Mouse (Mus musculus): ENCODE results near the gene H2-Aa. TPM values are rescaled to one million over a fixed set of nuclear protein-coding genes. Genes with fewer than 3 reads are reported as not detected.

The H2-Aa gene
- total RNA-seq, 2 experiments from 2014 or later: 0.66 to 1.2 TPM

DNA sequence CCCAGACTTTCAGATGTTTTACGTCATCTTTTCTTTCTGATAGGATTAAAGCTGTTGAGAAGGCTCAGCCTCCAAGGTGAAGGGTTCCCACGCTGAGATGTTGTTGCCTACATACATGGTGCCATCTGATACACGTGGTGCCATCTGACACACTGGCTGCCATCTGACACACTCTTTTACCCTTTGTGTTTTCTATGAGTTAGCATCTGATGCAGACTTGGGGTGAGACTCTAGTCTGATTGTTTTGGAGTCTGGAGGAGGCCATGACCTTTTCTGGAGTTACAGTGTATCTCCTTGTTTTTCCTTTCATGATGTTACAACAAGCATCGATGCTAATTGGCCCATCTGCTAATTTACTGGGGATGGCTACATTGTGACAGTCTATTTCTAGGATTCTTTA, 43.0 kb downstream of the H2-Aa start:
- TF ChIP-seq CTCF (conservative IDR thresholded peaks at IDR 0.05): no peak
- no peak overlapping the region for H3K4me3 ChIP-seq
- no peak overlapping the region for H3K27ac ChIP-seq
- no peak for DNase-seq (ENCODE audit: low spot score in 2 of 2)

DNA sequence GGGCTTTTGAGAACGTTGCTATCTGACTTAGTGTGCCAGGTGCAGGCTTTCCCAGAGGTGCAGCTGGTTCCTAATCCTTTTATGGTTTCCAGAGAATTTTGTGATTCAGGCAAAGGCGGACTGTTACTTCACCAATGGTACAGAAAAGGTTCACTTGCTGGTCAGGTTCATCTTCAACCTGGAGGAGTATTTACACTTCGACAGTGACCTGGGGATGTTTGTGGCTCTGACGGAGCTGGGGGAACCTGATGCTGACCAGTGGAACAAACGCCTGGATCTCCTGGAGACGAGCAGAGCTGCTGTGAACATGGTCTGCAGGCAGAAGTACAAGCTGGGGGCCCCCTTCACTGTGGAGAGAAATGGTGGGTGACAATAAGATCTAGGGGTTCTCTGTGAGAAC, 46.7 kb downstream of the H2-Aa start:
- no peak overlapping the region for H3K27ac ChIP-seq
- no peak for TF ChIP-seq CTCF (conservative IDR thresholded peaks at IDR 0.05)
- DNase-seq (ENCODE audit: low spot score in 2 of 2): no peak

DNA sequence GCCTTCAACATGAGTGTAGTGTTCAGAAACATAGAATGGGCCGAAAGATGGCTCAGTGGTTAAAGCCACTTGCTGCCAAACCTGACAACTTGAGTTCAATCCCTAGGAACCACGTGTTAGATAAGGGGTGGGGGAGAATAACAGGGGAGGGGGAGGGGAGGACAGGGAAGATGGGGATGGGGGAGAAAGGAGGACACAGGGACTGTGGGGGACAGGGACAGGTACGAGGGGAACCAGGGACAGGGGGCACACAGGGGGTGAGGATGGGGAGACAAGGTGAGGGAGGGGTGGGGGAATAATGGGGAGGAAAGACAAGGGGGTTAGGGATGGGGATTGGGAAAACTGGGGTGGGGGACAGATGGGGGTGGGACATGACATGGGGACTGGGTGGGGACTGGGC, 47.3 kb downstream of the H2-Aa start:
- no peak for DNase-seq (ENCODE audit: low spot score in 2 of 2)

More for the DNA sequence above, 46.7 kb downstream of the H2-Aa start:
- H3K4me3 ChIP-seq: no peak overlapping the region

GRCm38 (mm10) chr17:34239601-34240041, 48.0 kb downstream of the H2-Aa start:
- TF ChIP-seq CTCF (conservative IDR thresholded peaks at IDR 0.05): no peak
- no peak for DNase-seq (ENCODE audit: low spot score in 2 of 2)
- no peak overlapping the region for H3K4me3 ChIP-seq
- peak overlapping the region; percentile 53; the same call in 1 of the 2 replicates for H3K27ac ChIP-seq

More for the DNA sequence above, 47.3 kb downstream of the H2-Aa start:
- no peak for TF ChIP-seq CTCF (conservative IDR thresholded peaks at IDR 0.05)
- no peak overlapping the region; the same call in 1 of the 2 replicates for H3K27ac ChIP-seq
- H3K4me3 ChIP-seq: no peak overlapping the region

- no peak within 1 kb of the TSS for H3K4me3 ChIP-seq
- H3K27ac ChIP-seq: peak within 1 kb of the TSS; percentile 53; the same call in 1 of the 2 replicates
- peak; percentile 34 to 55 for DNase-seq (ENCODE audit: low spot score in 2 of 2)
- TF ChIP-seq CTCF (conservative IDR thresholded peaks at IDR 0.05): no peak
Measured at GRCm38 (mm10) chr17:34238706-34239105, 48.9 kb downstream of the H2-Aa start, which contains the start of gene H2-Ob. TSS of gene H2-Ob (plus strand) at chr17:34238903.

GRCm38 (mm10) chr17:34237741-34238140, 49.9 kb downstream of the H2-Aa start:
- H3K4me3 ChIP-seq: no peak overlapping the region
- no peak overlapping the region for H3K27ac ChIP-seq
- no peak for TF ChIP-seq CTCF (conservative IDR thresholded peaks at IDR 0.05)
- no peak for DNase-seq (ENCODE audit: low spot score in 2 of 2)

GRCm38 (mm10) chr17:34236691-34237090, 50.9 kb downstream of the H2-Aa start:
- Histone ChIP-seq H3K27ac (no peak overlapping the region), H3K4me3 (no peak overlapping the region)
- no peak for TF ChIP-seq CTCF (conservative IDR thresholded peaks at IDR 0.05)
- no peak for DNase-seq (ENCODE audit: low spot score in 2 of 2)

DNA sequence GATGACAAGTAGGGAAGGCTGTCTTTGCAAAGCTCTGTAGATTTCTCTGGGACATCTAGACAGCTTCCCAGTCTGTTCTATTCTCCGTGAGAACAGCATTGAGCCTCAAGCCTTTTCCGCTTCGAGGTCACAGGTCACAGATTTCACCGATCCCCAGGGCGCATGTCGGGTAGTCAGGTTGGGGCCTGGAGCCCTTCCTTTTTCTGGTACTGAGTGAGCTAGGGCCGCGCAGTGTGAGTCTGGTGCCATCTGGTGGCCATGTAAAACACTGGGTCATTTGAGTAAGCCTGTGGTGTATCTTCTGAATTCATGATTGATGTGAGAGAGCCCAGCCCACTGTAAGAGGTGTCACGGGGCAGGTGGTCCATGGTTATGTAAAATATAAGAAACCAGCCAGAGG, 52.7 kb downstream of the H2-Aa start:
- DNase-seq (ENCODE audit: low spot score in 2 of 2): peak; percentile 60 to 75
- TF ChIP-seq CTCF (conservative IDR thresholded peaks at IDR 0.05): peak; percentile 93
- Histone ChIP-seq H3K27ac (no peak overlapping the region), H3K4me3 (no peak overlapping the region)

Other genes starting within 250 kb of the H2-Aa start
- 10 to 100 TPM; 18.9 to 23.1 TPM for gene Col11a2, start 248.4 kb downstream of the H2-Aa start, total RNA-seq (2021)
- under 1 TPM in 1 of 2 experiments, not detected in 1; 0.44 TPM for gene H2-Oa, start 195.5 kb downstream of the H2-Aa start, total RNA-seq (2021)
- 10 to 100 TPM; 26.2 to 33.1 TPM for gene H2-DMa, start 168.3 kb downstream of the H2-Aa start, total RNA-seq (2021)
- gene Brd2, start 165.2 kb downstream of the H2-Aa start, total RNA-seq (2021): 100 to 1,000 TPM; 196 to 200 TPM
- under 1 TPM; 0.77 to 0.96 TPM for gene H2-DMb2, start 144.5 kb downstream of the H2-Aa start, total RNA-seq (2021)
- gene H2-DMb1, start 134.8 kb downstream of the H2-Aa start, total RNA-seq (2021): 1 to 10 TPM; 1.8 to 2.5 TPM
- gene Tap1, start 100.3 kb downstream of the H2-Aa start, total RNA-seq (2021): 1 to 10 TPM; 3.3 to 3.4 TPM
- 1 to 10 TPM; 2.1 to 3.6 TPM for gene Psmb9, start 100.1 kb downstream of the H2-Aa start, total RNA-seq (2021)
- gene Psmb8, start 90.1 kb downstream of the H2-Aa start, total RNA-seq (2021): 1 to 10 TPM; 2.7 TPM
- gene Tap2, start 84.3 kb downstream of the H2-Aa start, total RNA-seq (2021): 1 to 10 TPM; 7.8 to 9.3 TPM
- gene H2-Ob, start 48.9 kb downstream of the H2-Aa start, total RNA-seq (2021): under 1 TPM in 1 of 2 experiments, not detected in 1; 0.17 TPM
- gene H2-Ab1, start 30.1 kb downstream of the H2-Aa start, total RNA-seq (2021): 1 to 10 TPM; 1.7 to 1.8 TPM
- gene H2-Eb1, start 18.0 kb upstream of the H2-Aa start, total RNA-seq (2021): 1 to 10 TPM; 1.0 to 1.3 TPM
- not detected for gene H2-Eb2, start 37.8 kb upstream of the H2-Aa start, total RNA-seq (2021)
- under 1 TPM; 0.51 to 0.76 TPM for gene Btnl2, start 67.0 kb upstream of the H2-Aa start, total RNA-seq (2021)
- gene Btnl1, start 89.3 kb upstream of the H2-Aa start, total RNA-seq (2021): not detected
- 1 to 10 TPM; 4.1 to 7.2 TPM for gene BC051142, start 111.0 kb upstream of the H2-Aa start, total RNA-seq (2021)
- not detected for gene Btnl4, start 189.5 kb upstream of the H2-Aa start, total RNA-seq (2021)
- gene Btnl6, start 229.5 kb upstream of the H2-Aa start, total RNA-seq (2021): not detected